Mouse (Mus musculus) A20 (cell line): ENCODE data around the gene Lrig1.

Experiments used
- DNase-seq: peaks from one replicate; pipeline ENCODE4 v3.0.0-alpha.2; 2011; ENCODE audit warnings: low read depth, low spot score

The Lrig1 gene

GRCm38 (mm10) chr6:94620287-94620686 is 79.7 kb downstream of the Lrig1 start:
- DNase-seq = no peak

DNA sequence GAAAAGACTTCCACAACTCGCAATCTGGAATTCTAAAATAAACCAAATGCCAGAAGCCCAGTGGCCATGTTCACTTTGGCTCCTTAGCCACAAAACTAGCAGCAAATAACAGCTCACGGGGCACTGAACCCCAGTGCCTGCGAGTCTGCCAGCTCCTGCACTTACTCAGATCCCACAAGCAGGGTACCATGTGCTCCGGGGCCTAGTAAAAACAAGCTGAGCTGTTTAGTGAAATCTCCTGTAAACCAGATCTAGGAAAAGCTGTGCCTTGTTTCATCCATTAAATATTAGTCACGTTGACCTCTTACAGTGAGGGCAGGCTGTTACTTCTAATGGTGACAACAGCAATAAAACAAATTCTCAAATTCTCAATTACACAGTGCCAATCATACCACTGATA is 81.3 kb downstream of the Lrig1 start:
- DNase-seq = no peak

GRCm38 (mm10) chr6:94615936-94616335 is 84.0 kb downstream of the Lrig1 start:
- no peak for DNase-seq

DNA sequence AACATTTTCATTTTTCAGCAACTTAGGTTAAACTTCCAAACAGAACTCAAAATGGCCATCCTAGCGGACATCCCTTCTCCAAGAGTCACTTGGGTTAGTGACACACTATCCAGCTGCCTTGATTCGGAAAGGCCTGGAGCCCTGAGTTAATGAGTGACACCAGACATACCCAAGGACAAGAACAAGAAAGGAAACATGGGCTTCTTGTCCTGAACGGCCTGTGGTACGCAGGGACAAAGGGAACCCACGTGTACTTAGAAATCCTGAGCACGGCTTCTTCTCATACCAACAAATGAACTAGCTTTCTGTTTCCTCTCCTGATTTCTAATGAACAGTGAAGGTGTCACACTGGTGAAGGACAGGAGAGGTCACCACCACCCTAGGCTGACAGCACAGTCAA is 85.6 kb downstream of the Lrig1 start:
- no peak for DNase-seq

DNA sequence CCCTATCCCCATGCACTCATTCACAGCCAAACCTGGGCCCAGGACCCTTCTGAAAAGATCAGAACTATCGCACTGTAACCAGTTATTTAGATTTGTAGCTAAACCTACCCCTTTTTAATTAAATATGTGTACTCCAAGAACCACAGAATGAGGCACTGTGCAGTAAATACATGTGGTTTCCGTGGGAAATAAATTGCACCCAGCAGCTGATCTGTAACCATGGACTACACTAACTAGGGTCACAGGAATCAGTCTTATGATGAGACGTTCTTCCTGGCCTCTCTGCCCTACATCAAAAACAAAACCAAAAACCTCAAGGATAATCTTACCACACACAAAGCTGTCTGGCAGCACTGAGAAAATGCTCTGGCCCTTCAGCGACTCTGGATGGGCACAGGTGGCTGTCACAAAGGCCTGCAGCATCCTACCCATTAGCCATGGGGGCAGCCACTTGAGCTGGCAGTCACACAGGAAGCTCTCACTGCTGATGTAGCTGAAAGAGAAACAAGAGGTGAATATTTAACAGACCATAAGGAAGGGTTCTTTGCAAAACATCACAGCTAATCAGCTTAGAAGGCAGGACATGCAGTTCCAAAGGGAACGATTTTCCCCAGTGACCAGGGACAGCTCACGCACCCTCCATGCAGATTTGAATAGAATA is 86.6 kb downstream of the Lrig1 start:
- DNase-seq = no peak

DNA sequence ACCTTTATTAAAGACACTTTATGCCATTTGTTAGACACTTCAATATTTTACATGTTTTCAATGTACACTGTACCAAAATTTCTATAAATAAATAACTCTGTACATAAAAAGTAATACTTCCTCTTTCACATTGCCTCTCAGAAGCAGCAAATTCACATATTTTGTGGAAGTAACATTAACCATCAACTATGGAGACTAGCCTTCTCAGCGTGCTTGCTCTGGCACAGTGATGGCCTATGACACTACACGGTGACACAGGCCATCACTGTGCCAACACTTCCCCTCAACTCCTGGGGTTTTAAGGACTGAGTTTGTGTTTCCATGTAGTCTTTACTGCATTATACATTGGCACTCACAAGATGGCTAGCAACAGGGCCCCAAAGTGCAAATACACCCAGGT is 95.4 kb downstream of the Lrig1 start:
- peak; percentile 58 for DNase-seq

- no peak for DNase-seq
These were observed 95.9 kb downstream of the Lrig1 start for GRCm38 (mm10) chr6:94604072-94604471.

DNA sequence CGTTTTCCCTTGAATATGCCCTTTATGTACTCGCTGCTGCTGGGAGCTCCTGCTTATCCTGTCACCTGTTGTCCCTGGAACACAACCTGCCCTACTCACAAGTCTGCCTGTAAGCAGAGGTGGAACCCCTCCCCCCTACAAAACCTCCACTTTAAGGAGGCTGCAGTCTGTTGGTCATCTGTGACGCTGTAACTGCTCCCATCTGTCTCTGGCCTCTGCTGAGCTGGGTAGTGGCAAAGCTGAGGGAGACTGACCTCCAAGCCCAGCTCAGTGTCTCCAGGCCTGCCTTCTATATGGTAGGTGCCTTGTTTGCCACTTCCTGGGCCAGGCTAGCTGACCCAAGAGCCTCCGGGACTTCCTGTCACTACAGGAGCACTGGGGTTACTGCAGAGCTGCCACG is 98.1 kb downstream of the Lrig1 start:
- DNase-seq = peak; percentile 39

DNA sequence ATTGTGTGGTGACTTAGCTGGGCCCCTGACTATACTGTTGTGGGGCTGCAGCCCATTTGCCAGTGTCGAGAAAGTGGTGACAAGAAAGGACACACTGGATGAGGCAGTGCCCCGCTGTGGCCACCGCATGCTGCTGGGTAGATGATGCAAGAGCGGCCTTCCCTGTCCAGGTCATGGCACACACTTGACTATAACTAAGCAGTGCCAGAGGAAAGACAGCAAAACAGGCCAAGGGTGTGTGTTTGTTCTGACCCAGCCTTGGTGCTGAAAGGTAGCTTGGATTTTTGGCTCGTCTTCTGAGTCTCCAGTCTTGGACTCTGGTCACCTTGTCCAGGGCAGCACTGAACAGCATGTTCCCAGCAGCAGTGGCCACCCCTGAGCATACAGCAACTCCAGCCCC is 98.9 kb downstream of the Lrig1 start:
- no peak for DNase-seq

DNA sequence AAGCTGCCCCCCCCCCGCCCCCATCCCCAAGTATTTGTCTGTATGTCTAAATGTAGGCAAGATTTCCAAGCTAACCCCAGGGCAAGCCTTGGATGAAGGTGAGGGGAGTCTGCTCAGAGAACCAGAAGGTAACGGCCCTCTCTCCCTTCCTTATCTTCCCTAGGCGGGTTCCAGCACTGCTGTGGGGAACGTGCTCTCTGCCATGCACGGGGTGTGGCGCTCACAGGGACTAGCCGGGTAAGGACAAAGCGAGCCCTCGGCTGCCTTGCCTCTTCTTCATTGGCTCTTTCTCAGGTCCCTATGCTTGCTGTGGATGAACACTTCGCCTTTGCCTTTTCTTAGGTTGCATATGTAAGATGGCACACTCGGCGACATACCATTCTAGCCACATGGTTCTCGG is 100.9 kb downstream of the Lrig1 start:
- DNase-seq = no peak

GRCm38 (mm10) chr6:94598421-94598820 is 101.5 kb downstream of the Lrig1 start:
- DNase-seq = no peak

DNA sequence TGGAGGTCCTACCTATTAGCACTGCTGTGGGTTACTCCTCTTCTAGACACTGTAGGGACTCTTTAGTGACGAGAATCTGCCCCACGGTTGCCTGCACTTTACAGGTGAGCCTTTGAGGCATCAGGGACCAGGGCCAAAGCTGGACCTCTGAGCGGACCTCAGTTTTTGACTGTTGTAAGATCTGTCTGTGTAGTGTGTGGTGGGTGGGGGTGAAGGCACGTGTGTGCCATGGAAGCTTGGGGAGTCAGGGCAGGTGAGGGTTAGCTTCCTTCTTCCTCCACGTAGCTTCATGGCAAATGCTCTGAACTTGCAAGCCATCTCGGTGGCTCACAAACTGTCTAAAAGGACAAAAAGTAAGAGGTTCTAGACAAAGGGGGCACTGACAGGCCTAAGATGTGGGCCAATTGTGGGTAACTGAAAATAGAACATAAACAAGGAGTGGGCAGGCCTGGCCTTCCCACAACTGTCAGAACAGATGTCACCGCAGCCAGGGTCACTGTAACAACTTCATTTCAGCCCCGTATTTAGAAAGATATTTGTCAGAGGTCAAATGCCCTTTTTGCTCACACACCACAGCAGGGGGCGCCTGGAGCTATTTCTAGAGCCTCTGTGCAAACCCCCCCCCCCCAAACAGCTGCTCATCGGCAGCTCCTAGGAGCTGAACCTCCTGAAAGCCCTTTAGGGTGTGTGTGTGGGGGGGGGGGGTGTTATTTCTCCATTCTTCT is 103.0 kb downstream of the Lrig1 start:
- no peak for DNase-seq

GRCm38 (mm10) chr6:94596051-94596760 is 103.8 kb downstream of the Lrig1 start:
- DNase-seq = no peak

DNA sequence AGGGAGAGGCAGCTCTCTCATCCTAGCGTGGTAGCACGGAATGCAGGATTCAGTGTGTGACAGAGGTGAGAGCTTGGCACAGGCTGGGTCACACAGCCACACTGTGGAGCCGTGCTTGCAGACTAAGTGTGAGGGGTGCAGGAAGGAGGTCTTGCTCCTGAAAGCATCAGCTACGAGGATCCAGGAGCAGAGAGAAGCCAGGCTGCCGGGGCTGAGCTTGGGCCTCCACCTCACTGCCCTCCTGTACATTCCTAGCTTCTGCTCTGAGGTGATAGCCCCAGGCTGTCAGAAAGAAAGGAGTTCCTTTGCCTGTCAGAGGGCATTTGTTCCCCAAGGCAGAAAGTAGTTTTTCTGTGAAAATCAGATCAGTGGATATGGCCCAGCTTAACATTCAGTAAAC is 104.8 kb downstream of the Lrig1 start:
- no peak for DNase-seq

DNA sequence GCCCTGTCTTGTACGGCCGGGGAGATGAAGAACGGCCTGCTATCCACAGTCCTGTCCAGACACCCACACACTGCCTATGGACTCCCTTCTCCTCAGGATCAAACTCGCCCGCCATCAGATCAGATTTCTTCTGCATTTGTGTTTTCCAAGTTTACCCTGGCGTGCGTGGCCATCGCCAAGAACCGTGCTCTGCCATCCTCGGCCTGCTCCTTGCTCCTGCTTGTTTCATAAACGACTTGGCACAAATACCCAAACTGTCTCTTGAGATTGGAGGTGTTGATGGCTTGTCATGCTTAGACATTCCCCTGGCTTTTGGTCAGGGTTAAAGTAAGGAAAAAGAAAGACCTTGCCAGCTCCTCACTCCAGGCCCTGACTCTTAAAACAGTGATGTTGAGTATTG is 105.2 kb downstream of the Lrig1 start:
- DNase-seq = no peak

DNA sequence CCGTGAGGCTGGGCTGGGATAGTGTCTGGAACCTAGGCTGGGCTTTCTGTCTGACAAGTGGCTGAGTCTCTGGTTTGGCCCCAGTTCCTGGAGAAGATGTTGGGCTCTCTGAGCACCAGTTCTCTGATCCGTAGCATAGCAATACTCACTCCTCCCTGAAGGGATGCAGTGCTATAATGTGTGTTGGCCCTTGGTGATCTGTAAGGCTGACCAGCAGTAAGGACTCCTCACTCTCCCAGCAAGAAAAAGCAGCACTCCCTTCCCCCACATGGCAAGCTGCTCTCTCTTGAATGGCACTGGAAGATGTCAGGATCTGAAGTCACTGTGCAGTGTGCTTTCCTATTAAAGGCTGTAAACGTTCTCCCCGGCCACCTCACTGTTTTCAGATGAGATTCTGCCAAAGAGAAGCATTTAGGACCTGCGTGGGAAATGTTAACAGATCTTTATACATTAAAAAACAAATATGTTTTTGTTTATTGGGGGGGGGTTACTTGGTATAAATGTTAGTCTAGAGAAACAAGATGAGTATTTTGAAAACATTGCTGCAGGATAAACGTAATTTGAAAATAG is 105.8 kb downstream of the Lrig1 start:
- no peak for DNase-seq

DNA sequence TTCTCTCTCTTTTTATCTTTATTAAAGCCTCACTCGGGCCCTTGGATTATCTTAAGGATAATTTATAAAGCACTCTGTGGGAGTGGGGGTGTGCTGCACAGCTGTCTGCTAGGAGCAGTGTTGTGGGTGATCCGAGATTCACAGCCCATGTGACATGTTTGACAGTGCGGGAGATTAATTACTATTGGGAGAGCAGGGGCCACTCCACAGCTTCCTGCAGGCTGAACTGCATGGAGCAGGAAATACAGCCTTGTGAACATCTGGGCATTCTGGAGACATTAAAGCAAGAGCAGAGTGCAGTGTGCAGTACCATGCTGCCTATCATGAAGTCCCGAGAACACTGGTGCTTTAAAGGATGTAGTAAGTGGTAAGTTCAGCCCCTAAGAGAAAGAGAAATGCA is 107.2 kb downstream of the Lrig1 start:
- no peak for DNase-seq

GRCm38 (mm10) chr6:94592243-94592642 is 107.7 kb downstream of the Lrig1 start:
- DNase-seq = no peak

DNA sequence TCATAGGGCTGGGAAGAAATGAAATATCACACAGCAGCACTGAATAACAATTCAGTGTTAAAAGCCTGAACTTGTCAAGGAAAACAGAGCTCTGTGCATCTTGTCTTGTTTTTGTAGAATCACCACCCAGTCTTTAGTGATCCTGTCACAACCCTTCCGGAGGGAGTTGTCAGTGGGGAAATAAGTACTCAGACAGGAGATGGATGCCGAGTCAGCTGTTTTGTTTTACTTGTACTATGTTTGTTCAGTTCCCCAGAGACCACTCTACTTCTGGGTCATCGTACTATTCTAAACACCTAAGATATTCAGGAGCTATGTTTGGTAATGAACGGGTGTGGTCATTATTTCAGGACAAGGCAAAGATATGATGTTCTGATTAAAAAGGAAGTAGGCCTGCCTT is 111.6 kb downstream of the Lrig1 start:
- no peak for DNase-seq

DNA sequence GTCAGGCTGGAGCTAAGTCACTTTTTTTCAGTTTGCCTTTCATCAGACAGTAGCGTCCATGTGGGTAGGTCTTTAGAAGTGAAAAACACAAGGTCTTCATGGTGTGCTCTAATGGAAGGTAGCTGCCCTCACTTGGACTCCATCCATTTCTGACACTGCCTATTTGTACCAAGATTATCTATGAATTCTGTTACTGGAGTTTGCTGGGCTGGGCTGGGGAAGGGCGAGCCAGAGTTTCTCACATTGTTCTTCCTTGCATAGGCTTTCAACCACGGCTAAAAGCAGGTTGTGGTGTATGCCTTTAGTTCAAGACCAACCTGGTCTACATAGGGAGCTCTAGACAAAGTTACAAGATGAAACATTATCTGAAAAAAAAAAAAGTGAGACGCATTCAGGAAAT is 115.0 kb downstream of the Lrig1 start:
- no peak for DNase-seq

GRCm38 (mm10) chr6:94584147-94584695 is 115.7 kb downstream of the Lrig1 start:
- no peak for DNase-seq

GRCm38 (mm10) chr6:94582055-94582454 is 117.9 kb downstream of the Lrig1 start:
- DNase-seq = no peak
